Mouse (Mus musculus) olfactory bulb, adult 2 months (tissue): Measurements from ENCODE around the gene Cant1.

Experiments
- CTCF ChIP-seq: fragments of 200-500 bp; IDR thresholded peaks from 2 replicates; pipeline ENCODE4 v1.5.1; 2012; ENCODE audit warnings: low read depth, mild to moderate bottlenecking, low read length, moderate library complexity; ENCODE audit not compliant: insufficient read depth
- POLR2A ChIP-seq: fragments of 200-500 bp; IDR thresholded peaks from 2 replicates; pipeline ENCODE4 v1.6.1; 2012; ENCODE audit warnings: mild to moderate bottlenecking, low read depth, low read length, moderate library complexity; ENCODE audit not compliant: insufficient read depth

GRCm38 (mm10) chr11:118456937-118457336, 38.1 kb upstream of the Cant1 start:
- no peak for TF ChIP-seq POLR2A
- no peak for TF ChIP-seq CTCF
